Mouse (Mus musculus): ENCODE data around the gene St6galnac5. TPM values are rescaled to one million over a fixed set of nuclear protein-coding genes. Genes with fewer than 3 reads are reported as not detected.

Gene St6galnac5
- polyA plus RNA-seq, 1 experiment from 2014 or later = 1.2 TPM

DNA sequence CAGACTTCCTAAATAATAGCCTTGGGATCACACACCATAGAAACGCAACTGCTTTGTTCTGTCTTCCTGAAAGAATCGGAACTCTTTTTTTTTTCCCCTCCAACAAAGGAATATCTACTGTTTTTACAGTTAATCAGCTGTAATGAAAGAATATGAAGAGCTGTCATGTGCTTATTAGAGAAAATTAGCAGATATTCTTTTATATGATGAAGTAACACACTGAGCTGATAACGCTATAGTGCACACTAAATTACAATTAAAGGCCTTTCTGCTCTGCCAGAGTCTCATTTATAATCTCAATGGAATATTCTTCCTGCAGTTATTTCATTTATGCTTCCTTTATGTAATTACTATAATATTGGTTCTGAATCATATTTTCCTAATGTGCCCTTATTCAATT lies 139.4 kb downstream of the St6galnac5 start:
- H3K4me3 ChIP-seq (replicated peaks) = no peak overlapping the region
- WGBS = 72% methylated on average over 3 of the region's 3 CpGs
- no peak for ATAC-seq (replicated peaks; ENCODE audit: low FRiP score)
- no peak overlapping the region for H3K27ac ChIP-seq
- H3K4me2 ChIP-seq = no peak overlapping the region
- H3K4me1 ChIP-seq = peaks cover 14% of the 10 kb centered on the region
- no peaks in the 10 kb centered on the region for H3K9me3 ChIP-seq (replicated peaks)
- no peaks in the 10 kb centered on the region for H3K27me3 ChIP-seq
- no peak overlapping the region for H3K9ac ChIP-seq
- H3K36me3 ChIP-seq = no peaks in the 10 kb centered on the region

DNA sequence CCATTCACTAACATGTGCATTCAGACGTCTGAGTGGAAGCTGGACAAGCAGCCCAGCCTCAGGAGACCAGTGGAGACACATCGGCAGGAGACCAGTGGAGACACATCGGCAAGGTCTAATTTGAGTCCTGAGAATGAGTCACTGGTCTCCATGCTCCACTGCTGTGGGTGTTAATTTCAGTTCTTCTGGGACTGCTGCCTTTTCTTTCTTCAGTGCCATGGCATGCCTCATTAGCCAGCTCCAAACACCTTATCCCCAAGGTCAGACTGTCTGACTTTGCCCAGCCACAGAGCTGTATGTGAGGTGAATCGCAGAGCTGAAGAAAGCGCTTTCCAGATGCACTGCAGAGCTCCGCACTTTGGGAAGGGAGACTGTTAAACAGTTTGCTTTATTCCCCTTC lies 140.8 kb downstream of the St6galnac5 start:
- Histone ChIP-seq H3K4me1 (peaks cover 14% of the 10 kb centered on the region), H3K36me3 (no peaks in the 10 kb centered on the region), H3K9ac (no peak overlapping the region), H3K27me3 (no peaks in the 10 kb centered on the region), H3K9me3 (replicated peaks) (no peaks in the 10 kb centered on the region), H3K4me3 (replicated peaks) (no peak overlapping the region), H3K27ac (peak overlapping the region; percentile 59), H3K4me2 (peak overlapping the region; percentile 28; the same call in 1 of the 2 replicates)
- WGBS = 48% methylated on average over 6 of the region's 6 CpGs
- ATAC-seq (replicated peaks; ENCODE audit: low FRiP score) = peak; percentile 93

- Histone ChIP-seq H3K27me3 (no peaks in the 10 kb centered on the region), H3K9me3 (replicated peaks) (no peaks in the 10 kb centered on the region), H3K4me3 (replicated peaks) (no peak overlapping the region), H3K36me3 (no peaks in the 10 kb centered on the region), H3K27ac (no peak overlapping the region), H3K4me1 (peaks cover 17% of the 10 kb centered on the region), H3K4me2 (no peak overlapping the region), H3K9ac (no peak overlapping the region)
- ATAC-seq (replicated peaks; ENCODE audit: low FRiP score) = no peak
- 91% methylated on average over 1 of the region's 1 CpGs for WGBS
These were observed 144.1 kb downstream of the St6galnac5 start for GRCm38 (mm10) chr3:152837938-152838337.

- WGBS = 77% methylated on average over 2 of the region's 2 CpGs
- Histone ChIP-seq H3K36me3 (no peaks in the 10 kb centered on the region), H3K27ac (no peak overlapping the region), H3K27me3 (no peaks in the 10 kb centered on the region), H3K4me1 (peaks cover 17% of the 10 kb centered on the region), H3K9ac (no peak overlapping the region), H3K4me3 (replicated peaks) (no peak overlapping the region), H3K9me3 (replicated peaks) (no peaks in the 10 kb centered on the region), H3K4me2 (no peak overlapping the region)
- ATAC-seq (replicated peaks; ENCODE audit: low FRiP score) = no peak
These were observed 144.6 kb downstream of the St6galnac5 start for GRCm38 (mm10) chr3:152837407-152837806.

DNA sequence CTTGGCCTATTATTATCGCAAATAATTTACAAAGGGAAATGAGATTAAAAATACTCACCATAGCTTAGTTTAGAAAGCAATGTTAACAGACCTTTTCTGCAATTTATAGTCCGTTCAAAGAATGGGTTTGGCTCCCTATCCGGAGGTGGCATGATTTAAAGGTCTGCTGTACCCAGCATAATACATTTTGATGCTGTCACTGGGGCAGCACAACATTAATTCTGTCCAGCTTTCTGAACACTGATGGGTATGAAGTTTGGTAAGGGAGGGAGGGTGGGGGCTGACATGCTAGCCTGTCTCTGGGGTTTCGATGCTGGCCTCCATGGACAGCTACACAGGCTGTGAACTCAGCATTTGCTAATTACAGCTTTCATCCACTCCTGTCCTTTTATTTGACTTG lies 149.6 kb downstream of the St6galnac5 start:
- Histone ChIP-seq H3K4me2 (no peak overlapping the region), H3K4me3 (replicated peaks) (no peak overlapping the region), H3K4me1 (peaks cover 12% of the 10 kb centered on the region; the same call in 1 of the 2 replicates), H3K9ac (no peak overlapping the region), H3K27ac (no peak overlapping the region), H3K27me3 (no peaks in the 10 kb centered on the region), H3K36me3 (no peaks in the 10 kb centered on the region), H3K9me3 (replicated peaks) (no peaks in the 10 kb centered on the region)
- 63% methylated on average over 4 of the region's 4 CpGs for WGBS
- ATAC-seq (replicated peaks; ENCODE audit: low FRiP score) = no peak

- 70% methylated on average over 9 of the region's 9 CpGs for WGBS
- H3K36me3 ChIP-seq = no peaks in the 10 kb centered on the region
These were observed 150.1 kb downstream of the St6galnac5 start for GRCm38 (mm10) chr3:152831974-152832373.

DNA sequence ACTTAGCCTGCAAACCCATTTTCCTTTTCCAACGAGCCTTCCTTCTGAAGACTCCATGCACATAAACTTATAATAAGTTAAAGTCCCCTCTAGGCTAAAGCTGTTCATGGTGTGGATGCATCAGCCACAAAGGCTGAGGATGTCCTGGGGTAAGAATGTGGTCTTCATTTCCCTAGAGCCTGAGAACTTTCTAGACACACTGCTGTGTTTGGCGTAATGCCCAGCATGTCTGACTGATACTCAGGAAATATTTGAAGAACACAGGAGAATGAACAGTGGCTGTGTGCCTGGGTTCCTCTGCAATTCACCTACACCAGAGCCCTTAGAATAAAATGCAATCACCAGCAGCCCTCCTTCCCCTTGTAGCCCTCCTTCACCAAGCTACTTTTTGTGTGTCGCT lies 150.7 kb downstream of the St6galnac5 start:
- H3K27ac ChIP-seq = no peak overlapping the region
- H3K4me2 ChIP-seq = no peak overlapping the region
- H3K4me1 ChIP-seq = peaks cover 12% of the 10 kb centered on the region; the same call in 1 of the 2 replicates
- ATAC-seq (replicated peaks; ENCODE audit: low FRiP score) = no peak
- no peak overlapping the region for H3K9ac ChIP-seq
- H3K4me3 ChIP-seq (replicated peaks) = no peak overlapping the region
- no peaks in the 10 kb centered on the region for H3K27me3 ChIP-seq
- no peaks in the 10 kb centered on the region for H3K36me3 ChIP-seq
- H3K9me3 ChIP-seq (replicated peaks) = no peaks in the 10 kb centered on the region
- 71% methylated on average over 3 of the region's 3 CpGs for WGBS

More at GRCm38 (mm10) chr3:152831974-152832373, 150.1 kb downstream of the St6galnac5 start:
- H3K9ac ChIP-seq = no peak overlapping the region
- ATAC-seq (replicated peaks; ENCODE audit: low FRiP score) = no peak
- peaks cover 12% of the 10 kb centered on the region; the same call in 1 of the 2 replicates for H3K4me1 ChIP-seq
- H3K9me3 ChIP-seq (replicated peaks) = no peaks in the 10 kb centered on the region
- H3K27me3 ChIP-seq = no peaks in the 10 kb centered on the region
- H3K4me3 ChIP-seq (replicated peaks) = no peak overlapping the region
- H3K4me2 ChIP-seq = no peak overlapping the region
- no peak overlapping the region for H3K27ac ChIP-seq

DNA sequence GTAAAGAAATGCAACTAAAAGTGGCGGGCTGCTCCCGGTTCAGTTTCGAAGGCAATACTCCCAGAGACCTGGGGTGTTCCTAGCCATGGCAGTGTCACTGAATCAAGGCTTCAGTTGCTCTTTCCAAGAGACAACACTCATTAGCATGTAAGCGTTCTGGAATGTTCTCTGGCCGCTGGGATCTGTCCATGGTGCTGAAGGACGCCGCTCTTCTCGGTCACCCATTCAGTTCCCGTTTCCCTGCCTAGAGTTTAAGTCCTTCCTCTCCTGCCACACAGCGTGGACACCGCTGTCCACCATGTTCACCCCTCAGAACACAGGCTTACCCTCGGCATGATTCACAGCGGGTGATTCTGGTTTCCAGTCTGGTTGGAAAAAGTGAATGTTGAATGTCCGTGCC lies 160.8 kb downstream of the St6galnac5 start:
- H3K9me3 ChIP-seq (replicated peaks) = no peaks in the 10 kb centered on the region
- 53% methylated on average over 14 of the region's 14 CpGs for WGBS
- H3K4me1 ChIP-seq = no peaks in the 10 kb centered on the region
- H3K4me3 ChIP-seq (replicated peaks) = no peak overlapping the region
- 0 out of 2 replicates have a peak, but pooled peaks have one; percentile 73 for ATAC-seq (replicated peaks; ENCODE audit: low FRiP score)
- no peak overlapping the region for H3K9ac ChIP-seq
- no peak overlapping the region for H3K27ac ChIP-seq
- no peaks in the 10 kb centered on the region for H3K36me3 ChIP-seq
- H3K27me3 ChIP-seq = no peaks in the 10 kb centered on the region
- H3K4me2 ChIP-seq = no peak overlapping the region

DNA sequence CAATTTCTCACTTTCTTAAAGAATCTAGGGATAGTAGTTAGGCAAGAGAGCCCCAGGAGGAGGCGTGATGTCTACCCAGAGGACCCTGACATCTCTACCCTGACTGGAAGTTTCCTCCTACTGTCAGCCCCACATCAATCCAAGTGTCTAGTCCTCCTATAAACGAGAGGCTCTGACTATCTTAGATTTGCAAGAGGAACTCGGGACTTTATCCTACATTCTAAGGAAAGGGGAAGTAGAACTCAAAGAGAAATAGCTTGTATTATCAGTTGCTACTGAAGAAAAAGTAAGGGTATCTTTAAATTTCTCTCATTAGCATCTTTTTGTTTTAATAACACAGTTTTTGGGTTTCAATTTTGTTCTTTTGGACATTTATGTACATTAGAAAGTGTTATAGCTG lies 161.6 kb downstream of the St6galnac5 start:
- H3K4me1 ChIP-seq = no peaks in the 10 kb centered on the region
- 82% methylated on average over 3 of the region's 3 CpGs for WGBS
- no peaks in the 10 kb centered on the region for H3K36me3 ChIP-seq
- no peaks in the 10 kb centered on the region for H3K9me3 ChIP-seq (replicated peaks)
- no peak overlapping the region for H3K4me3 ChIP-seq (replicated peaks)
- no peak overlapping the region for H3K4me2 ChIP-seq
- no peak overlapping the region for H3K9ac ChIP-seq
- ATAC-seq (replicated peaks; ENCODE audit: low FRiP score) = no peak
- no peak overlapping the region for H3K27ac ChIP-seq
- H3K27me3 ChIP-seq = no peaks in the 10 kb centered on the region

DNA sequence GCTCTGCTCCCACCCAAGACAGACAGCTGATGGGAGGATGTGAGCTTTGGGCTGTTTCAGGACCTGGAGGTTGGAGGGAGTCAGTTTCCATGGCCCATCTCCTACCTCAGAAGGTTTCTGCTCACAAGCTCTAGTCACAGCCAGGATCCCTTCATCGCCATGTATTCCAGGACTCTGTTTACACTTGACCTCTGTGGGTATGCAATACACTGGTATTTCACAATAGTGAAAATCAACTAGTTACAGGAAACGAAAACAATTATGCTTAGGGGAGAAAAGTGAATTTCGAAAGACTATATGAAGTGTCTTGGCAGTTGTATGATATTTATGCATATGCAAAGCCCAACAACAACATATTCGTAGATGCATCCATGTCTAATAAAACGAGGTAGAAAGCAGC lies 166.9 kb downstream of the St6galnac5 start:
- Histone ChIP-seq H3K27me3 (no peaks in the 10 kb centered on the region), H3K36me3 (no peaks in the 10 kb centered on the region), H3K4me3 (replicated peaks) (no peak overlapping the region), H3K4me1 (no peaks in the 10 kb centered on the region), H3K27ac (no peak overlapping the region), H3K9ac (no peak overlapping the region), H3K9me3 (replicated peaks) (no peaks in the 10 kb centered on the region), H3K4me2 (no peak overlapping the region)
- no peak for ATAC-seq (replicated peaks; ENCODE audit: low FRiP score)
- WGBS = 92% methylated on average over 5 of the region's 5 CpGs

- H3K4me1 ChIP-seq = no peaks in the 10 kb centered on the region
- no peaks in the 10 kb centered on the region for H3K9me3 ChIP-seq (replicated peaks)
- 75% methylated on average over 4 of the region's 4 CpGs for WGBS
- H3K27ac ChIP-seq = no peak overlapping the region
- H3K9ac ChIP-seq = no peak overlapping the region
- no peak overlapping the region for H3K4me2 ChIP-seq
- H3K4me3 ChIP-seq (replicated peaks) = no peak overlapping the region
- no peaks in the 10 kb centered on the region for H3K36me3 ChIP-seq
- no peak for ATAC-seq (replicated peaks; ENCODE audit: low FRiP score)
- H3K27me3 ChIP-seq = no peaks in the 10 kb centered on the region
These were observed 168.1 kb downstream of the St6galnac5 start for GRCm38 (mm10) chr3:152813905-152814304.

- H3K9me3 ChIP-seq (replicated peaks) = no peaks in the 10 kb centered on the region
- H3K36me3 ChIP-seq = no peaks in the 10 kb centered on the region
- H3K27me3 ChIP-seq = no peaks in the 10 kb centered on the region
- H3K27ac ChIP-seq = no peak overlapping the region
- peaks cover 3% of the 10 kb centered on the region; the same call in 1 of the 2 replicates for H3K4me1 ChIP-seq
- no peak overlapping the region for H3K9ac ChIP-seq
- ATAC-seq (replicated peaks; ENCODE audit: low FRiP score) = no peak
- H3K4me3 ChIP-seq (replicated peaks) = no peak overlapping the region
- no peak overlapping the region for H3K4me2 ChIP-seq
- 82% methylated on average over 9 of the region's 9 CpGs for WGBS
These were observed 182.2 kb downstream of the St6galnac5 start for GRCm38 (mm10) chr3:152799738-152800431.

DNA sequence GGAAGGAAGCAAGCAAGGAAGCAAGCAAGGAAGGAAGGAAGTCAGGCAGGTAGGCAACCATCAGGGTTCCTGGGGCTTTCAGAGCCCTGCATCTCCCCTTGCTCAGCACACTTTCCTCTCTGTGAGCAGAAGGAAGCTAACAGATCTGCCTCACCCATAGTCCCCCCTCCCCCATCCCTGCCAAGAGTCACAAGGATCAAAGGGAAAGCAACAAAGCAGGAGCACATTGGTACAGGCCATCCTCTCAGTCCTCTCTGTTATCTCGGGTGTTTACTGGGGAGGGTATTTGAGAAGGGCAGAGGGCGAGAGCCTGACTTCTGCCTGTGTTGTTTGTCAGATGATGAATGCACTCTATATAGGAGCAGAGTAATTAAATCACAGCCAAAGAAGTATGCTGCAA lies 184.7 kb downstream of the St6galnac5 start:
- Histone ChIP-seq H3K36me3 (no peaks in the 10 kb centered on the region), H3K4me3 (replicated peaks) (no peak overlapping the region), H3K4me1 (peaks cover 3% of the 10 kb centered on the region; the same call in 1 of the 2 replicates), H3K27ac (no peak overlapping the region), H3K9ac (no peak overlapping the region), H3K9me3 (replicated peaks) (no peaks in the 10 kb centered on the region), H3K4me2 (no peak overlapping the region), H3K27me3 (no peaks in the 10 kb centered on the region)
- WGBS = 14% methylated on average over 2 of the region's 2 CpGs
- no peak for ATAC-seq (replicated peaks; ENCODE audit: low FRiP score)

All from kidney, embryonic 15.5 days (tissue).